Mouse (Mus musculus) kidney, adult 2 months (tissue): ENCODE data around the gene Hes2.

Source experiments
- CTCF ChIP-seq: fragments of 200-500 bp; conservative IDR thresholded peaks from 2 replicates; pipeline ENCODE4 v1.5.1; 2011; ENCODE audit warnings: low read depth, mild to moderate bottlenecking, control low read depth, low read length, moderate library complexity, mixed read lengths; ENCODE audit not compliant: insufficient read depth, insufficient read length
- POLR2A ChIP-seq: fragments of 200-500 bp; IDR thresholded peaks from one replicate; pipeline ENCODE4 v1.6.1; 2011; ENCODE audit warnings: low read depth, low read length, control low read depth

DNA sequence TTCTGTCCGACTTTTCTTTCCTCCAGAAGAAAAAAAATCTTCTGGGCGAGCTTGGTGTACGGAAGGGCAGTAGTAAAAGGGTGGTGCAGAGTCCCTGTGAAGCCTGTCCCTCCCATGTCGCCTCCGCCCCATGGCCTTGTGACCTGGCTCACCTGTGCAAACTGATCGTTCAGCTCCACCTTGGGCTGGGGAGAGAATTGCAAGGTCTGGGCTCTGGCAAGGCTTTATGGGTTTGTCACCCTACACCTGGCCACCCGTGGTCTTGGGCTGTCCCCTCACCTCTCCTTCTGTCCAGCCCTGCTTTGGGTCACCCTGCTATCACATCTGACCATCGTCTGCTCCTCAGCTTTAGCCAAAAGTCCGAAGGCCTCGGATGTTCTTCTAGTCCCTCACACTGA, 25.9 kb upstream of the Hes2 start:
- TF ChIP-seq POLR2A, result no peak
- TF ChIP-seq CTCF, result no peak
